Mouse (Mus musculus): ENCODE data around the gene Slmap. TPM values are rescaled to one million over a fixed set of nuclear protein-coding genes. Genes with fewer than 3 reads are reported as not detected.

Gene Slmap
- polyA plus RNA-seq, 1 experiment from 2014 or later, result 15.0 TPM

GRCm38 (mm10) chr14:26447223-26447622, 87.5 kb downstream of the Slmap start:
- no peak for DNase-seq (ENCODE audit: extremely low spot score, low spot score)
- Histone ChIP-seq H3K27me3 (ENCODE audit: poor library complexity, severe bottlenecking) (no peaks in the 10 kb centered on the region), H3K4me1 (peaks cover 18% of the 10 kb centered on the region), H3K36me3 (replicated peaks) (peaks cover 8% of the 10 kb centered on the region; the same call in 1 of the 2 replicates), H3K9me3 (no peaks in the 10 kb centered on the region), H3K4me3 (no peak overlapping the region), H3K27ac (no peak overlapping the region)
- 92% methylated on average over 2 of the region's 2 CpGs for WGBS

GRCm38 (mm10) chr14:26446538-26446937, 88.2 kb downstream of the Slmap start:
- Histone ChIP-seq H3K4me1 (peaks cover 16% of the 10 kb centered on the region), H3K36me3 (replicated peaks) (peaks cover 8% of the 10 kb centered on the region; the same call in 1 of the 2 replicates), H3K27ac (no peak overlapping the region), H3K4me3 (no peak overlapping the region), H3K9me3 (no peaks in the 10 kb centered on the region), H3K27me3 (ENCODE audit: poor library complexity, severe bottlenecking) (no peaks in the 10 kb centered on the region)
- no peak for DNase-seq (ENCODE audit: extremely low spot score, low spot score)
- WGBS, result 82% methylated on average over 3 of the region's 3 CpGs

GRCm38 (mm10) chr14:26442534-26442933, 92.2 kb downstream of the Slmap start:
- Histone ChIP-seq H3K4me1 (peaks cover 3% of the 10 kb centered on the region; the same call in 1 of the 2 replicates), H3K27me3 (ENCODE audit: poor library complexity, severe bottlenecking) (no peaks in the 10 kb centered on the region), H3K27ac (no peak overlapping the region), H3K9me3 (no peaks in the 10 kb centered on the region), H3K36me3 (replicated peaks) (peaks cover 11% of the 10 kb centered on the region; the same call in 1 of the 2 replicates), H3K4me3 (no peak overlapping the region)
- 75% methylated on average over 6 of the region's 6 CpGs for WGBS
- DNase-seq (ENCODE audit: extremely low spot score, low spot score), result no peak

- 92% methylated on average over 2 of the region's 2 CpGs for WGBS
- Histone ChIP-seq H3K27me3 (ENCODE audit: poor library complexity, severe bottlenecking) (no peaks in the 10 kb centered on the region), H3K36me3 (replicated peaks) (peaks cover 6% of the 10 kb centered on the region), H3K4me1 (peaks cover 3% of the 10 kb centered on the region; the same call in 1 of the 2 replicates), H3K9me3 (no peaks in the 10 kb centered on the region), H3K4me3 (no peak overlapping the region), H3K27ac (no peak overlapping the region)
- DNase-seq (ENCODE audit: extremely low spot score, low spot score), result no peak
Observed at GRCm38 (mm10) chr14:26441041-26441812, 93.5 kb downstream of the Slmap start.

GRCm38 (mm10) chr14:26439996-26440395, 94.7 kb downstream of the Slmap start:
- H3K36me3 ChIP-seq (replicated peaks), result peaks cover 17% of the 10 kb centered on the region
- H3K4me3 ChIP-seq, result no peak overlapping the region
- no peak for DNase-seq (ENCODE audit: extremely low spot score, low spot score)
- H3K27me3 ChIP-seq (ENCODE audit: poor library complexity, severe bottlenecking), result no peaks in the 10 kb centered on the region
- no peaks in the 10 kb centered on the region for H3K9me3 ChIP-seq
- H3K27ac ChIP-seq, result no peak overlapping the region
- peaks cover 3% of the 10 kb centered on the region; the same call in 1 of the 2 replicates for H3K4me1 ChIP-seq

- WGBS, result 90% methylated on average over 2 of the region's 2 CpGs
- no peak for DNase-seq (ENCODE audit: extremely low spot score, low spot score)
- Histone ChIP-seq H3K9me3 (no peaks in the 10 kb centered on the region), H3K27ac (no peak overlapping the region), H3K4me3 (no peak overlapping the region), H3K4me1 (peaks cover 3% of the 10 kb centered on the region; the same call in 1 of the 2 replicates), H3K36me3 (replicated peaks) (peaks cover 27% of the 10 kb centered on the region), H3K27me3 (ENCODE audit: poor library complexity, severe bottlenecking) (no peaks in the 10 kb centered on the region)
Observed at GRCm38 (mm10) chr14:26437771-26438170, 97.0 kb downstream of the Slmap start.

- Histone ChIP-seq H3K4me3 (no peak overlapping the region), H3K4me1 (peaks cover 6% of the 10 kb centered on the region; the same call in 1 of the 2 replicates), H3K27me3 (ENCODE audit: poor library complexity, severe bottlenecking) (no peaks in the 10 kb centered on the region), H3K27ac (no peak overlapping the region), H3K9me3 (no peaks in the 10 kb centered on the region), H3K36me3 (replicated peaks) (peaks cover 27% of the 10 kb centered on the region)
- DNase-seq (ENCODE audit: extremely low spot score, low spot score), result no peak
Observed at GRCm38 (mm10) chr14:26436304-26436703, 98.4 kb downstream of the Slmap start.

GRCm38 (mm10) chr14:26432320-26432719, 102.4 kb downstream of the Slmap start:
- H3K27me3 ChIP-seq (ENCODE audit: poor library complexity, severe bottlenecking), result no peaks in the 10 kb centered on the region
- DNase-seq (ENCODE audit: extremely low spot score, low spot score), result no peak
- 64% methylated on average over 2 of the region's 2 CpGs for WGBS
- H3K4me3 ChIP-seq, result no peak overlapping the region
- H3K27ac ChIP-seq, result no peak overlapping the region
- H3K4me1 ChIP-seq, result peaks cover 6% of the 10 kb centered on the region; the same call in 1 of the 2 replicates
- no peaks in the 10 kb centered on the region for H3K9me3 ChIP-seq
- peaks cover 34% of the 10 kb centered on the region for H3K36me3 ChIP-seq (replicated peaks)

GRCm38 (mm10) chr14:26431919-26432318, 102.8 kb downstream of the Slmap start:
- no peak overlapping the region for H3K4me3 ChIP-seq
- no peak overlapping the region for H3K27ac ChIP-seq
- no peaks in the 10 kb centered on the region for H3K27me3 ChIP-seq (ENCODE audit: poor library complexity, severe bottlenecking)
- no peak for DNase-seq (ENCODE audit: extremely low spot score, low spot score)
- no peaks in the 10 kb centered on the region for H3K9me3 ChIP-seq
- peaks cover 38% of the 10 kb centered on the region for H3K36me3 ChIP-seq (replicated peaks)
- 70% methylated on average over 2 of the region's 2 CpGs for WGBS
- H3K4me1 ChIP-seq, result peaks cover 6% of the 10 kb centered on the region; the same call in 1 of the 2 replicates

GRCm38 (mm10) chr14:26420231-26420630, 114.5 kb downstream of the Slmap start:
- no peaks in the 10 kb centered on the region for H3K27me3 ChIP-seq (ENCODE audit: poor library complexity, severe bottlenecking)
- 86% methylated on average over 2 of the region's 2 CpGs for WGBS
- no peaks in the 10 kb centered on the region for H3K9me3 ChIP-seq
- H3K4me3 ChIP-seq, result no peak overlapping the region
- peaks cover 67% of the 10 kb centered on the region for H3K36me3 ChIP-seq (replicated peaks)
- H3K27ac ChIP-seq, result no peak overlapping the region
- H3K4me1 ChIP-seq, result no peaks in the 10 kb centered on the region
- DNase-seq (ENCODE audit: extremely low spot score, low spot score), result no peak

- DNase-seq (ENCODE audit: extremely low spot score, low spot score), result no peak
- Histone ChIP-seq H3K4me1 (no peaks in the 10 kb centered on the region; the same call in 1 of the 2 replicates), H3K36me3 (replicated peaks) (peaks cover 52% of the 10 kb centered on the region), H3K9me3 (no peaks in the 10 kb centered on the region), H3K27ac (no peak overlapping the region), H3K4me3 (no peak overlapping the region), H3K27me3 (ENCODE audit: poor library complexity, severe bottlenecking) (no peaks in the 10 kb centered on the region)
- WGBS, result 76% methylated on average over 5 of the region's 5 CpGs
Observed at GRCm38 (mm10) chr14:26417956-26418355, 116.8 kb downstream of the Slmap start.

- no peak overlapping the region for H3K4me3 ChIP-seq
- H3K4me1 ChIP-seq, result no peaks in the 10 kb centered on the region; the same call in 1 of the 2 replicates
- H3K27ac ChIP-seq, result no peak overlapping the region
- H3K9me3 ChIP-seq, result no peaks in the 10 kb centered on the region
- DNase-seq (ENCODE audit: extremely low spot score, low spot score), result no peak
- 83% methylated on average over 4 of the region's 4 CpGs for WGBS
- peaks cover 43% of the 10 kb centered on the region for H3K36me3 ChIP-seq (replicated peaks)
- H3K27me3 ChIP-seq (ENCODE audit: poor library complexity, severe bottlenecking), result no peaks in the 10 kb centered on the region
Observed at GRCm38 (mm10) chr14:26417088-26417487, 117.6 kb downstream of the Slmap start.

GRCm38 (mm10) chr14:26413581-26413980, 121.2 kb downstream of the Slmap start:
- Histone ChIP-seq H3K4me1 (no peaks in the 10 kb centered on the region; the same call in 1 of the 2 replicates), H3K4me3 (no peak overlapping the region), H3K27ac (no peak overlapping the region), H3K36me3 (replicated peaks) (peaks cover 23% of the 10 kb centered on the region), H3K27me3 (ENCODE audit: poor library complexity, severe bottlenecking) (no peaks in the 10 kb centered on the region), H3K9me3 (no peaks in the 10 kb centered on the region)
- WGBS, result 82% methylated on average over 1 of the region's 1 CpGs
- no peak for DNase-seq (ENCODE audit: extremely low spot score, low spot score)

Data from forebrain, embryonic 10.5 days (tissue).